Mouse (Mus musculus): ENCODE data around the gene Ncf1.

- no peak for TF ChIP-seq CTCF (conservative IDR thresholded peaks at IDR 0.05; ENCODE audit: low read length)
- TF ChIP-seq POU5F1 (IDR thresholded peaks at IDR 0.05; ENCODE audit: borderline replicate concordance, low read length) = no peak
Observed at GRCm38 (mm10) chr5:134236241-134236640, 6.8 kb upstream of the Ncf1 start.
